Mouse (Mus musculus): ENCODE data around the gene Atoh7. TPM values are rescaled to one million over a fixed set of nuclear protein-coding genes. Genes with fewer than 3 reads are reported as not detected.

Atoh7 gene
- total and polyA plus RNA-seq, 3 experiments: not detected

DNA sequence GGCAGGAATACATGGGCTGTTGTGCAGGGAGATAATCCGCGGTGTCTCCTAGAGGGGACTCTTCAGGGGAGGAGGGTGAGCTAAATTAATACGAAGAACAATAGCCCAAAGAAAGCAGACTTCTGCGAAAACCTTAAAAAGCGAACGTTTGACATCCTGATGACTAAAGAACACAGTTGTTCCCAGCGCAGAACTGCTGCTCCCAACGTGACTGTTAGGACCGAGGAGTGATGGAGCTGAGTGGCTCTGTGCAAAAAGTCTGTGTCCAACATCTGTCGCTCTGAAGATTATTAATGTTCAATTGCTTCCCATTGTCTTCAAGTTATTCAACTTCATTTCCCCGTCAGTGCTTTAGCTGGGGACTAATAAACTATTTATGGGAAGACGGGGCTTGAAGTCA, 1.3 kb upstream of the Atoh7 start:
- DNase-seq: no peak

- peak; percentile 72 for DNase-seq
Measured at GRCm38 (mm10) chr10:63099941-63100562, 601 bp downstream of the Atoh7 start.

GRCm38 (mm10) chr10:63100657-63101056, 1.2 kb downstream of the Atoh7 start:
- DNase-seq: no peak

- no peak for DNase-seq
Measured at GRCm38 (mm10) chr10:63113027-63113604, 13.7 kb downstream of the Atoh7 start.

DNA sequence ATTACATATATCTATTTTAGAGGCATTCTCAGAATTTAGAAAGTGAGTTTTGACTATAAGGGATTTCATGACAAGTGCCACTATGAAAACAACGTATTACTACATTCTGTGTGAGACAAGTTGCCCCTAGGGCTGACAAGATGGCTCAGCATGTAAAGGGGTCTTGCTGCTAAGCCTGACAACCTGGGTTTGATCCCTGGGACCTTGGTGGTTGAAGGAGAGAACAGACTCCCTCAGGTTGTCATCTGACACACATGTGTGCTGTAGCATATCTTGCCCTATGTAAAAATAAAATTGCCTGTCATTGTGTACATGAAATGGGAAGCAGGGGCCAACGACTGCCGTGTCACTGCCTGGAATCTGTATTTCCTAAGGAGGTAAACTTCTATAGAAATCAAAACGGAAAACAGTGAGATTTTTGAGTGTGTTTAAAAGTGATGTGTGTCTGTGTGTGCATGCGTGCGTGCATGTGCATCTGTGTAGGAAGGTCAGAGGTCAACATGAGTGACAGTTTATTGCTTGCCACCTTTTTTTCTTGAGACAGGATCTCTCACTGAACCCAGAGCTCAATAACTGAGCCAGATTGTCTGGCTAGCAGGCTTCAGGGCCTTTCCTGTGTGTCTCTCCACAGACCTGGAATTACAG, 14.4 kb downstream of the Atoh7 start:
- DNase-seq: no peak

- no peak for DNase-seq
Measured at GRCm38 (mm10) chr10:63115881-63116280, 16.4 kb downstream of the Atoh7 start.

DNA sequence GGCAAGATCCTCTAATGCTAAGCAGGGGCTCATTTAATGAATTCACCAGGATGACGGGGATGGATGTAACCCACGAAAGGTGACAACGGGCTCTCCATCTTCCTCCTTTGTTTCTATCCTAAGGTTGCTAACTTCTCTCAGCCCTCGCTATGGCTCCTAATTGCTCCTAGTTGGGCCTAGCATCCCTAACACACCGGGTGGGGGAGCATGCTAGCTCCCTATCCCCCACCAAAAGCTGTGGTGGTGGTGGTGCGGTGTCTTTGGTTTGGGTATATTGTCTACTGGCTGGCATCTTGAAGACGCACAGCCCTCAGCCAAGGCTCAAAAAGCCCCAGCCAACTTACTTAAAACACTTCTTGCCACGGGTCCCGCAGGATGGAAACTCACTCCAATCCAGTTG, 16.9 kb downstream of the Atoh7 start:
- no peak for DNase-seq

GRCm38 (mm10) chr10:63117583-63117982, 18.1 kb downstream of the Atoh7 start:
- DNase-seq: no peak

DNA sequence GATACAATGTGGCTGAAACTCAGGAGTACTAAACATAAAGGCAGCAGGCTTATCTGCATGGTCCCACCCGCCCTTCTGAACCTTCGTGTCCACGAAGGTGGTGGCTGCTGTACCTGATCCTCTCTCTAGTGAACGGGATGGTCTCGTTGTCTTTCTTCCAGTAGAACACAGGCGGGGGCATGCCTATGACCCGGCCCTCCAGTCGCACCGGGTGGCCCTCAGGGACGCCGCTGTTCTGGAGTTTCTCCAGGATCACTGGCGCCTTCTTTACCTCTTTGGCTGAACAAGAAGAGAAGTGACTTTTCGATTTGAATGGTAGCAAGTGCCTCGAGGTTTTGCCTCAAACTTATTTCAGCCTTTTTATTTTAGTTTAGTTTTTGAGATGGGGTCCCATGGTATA, 20.5 kb downstream of the Atoh7 start:
- no peak for DNase-seq

- no peak for DNase-seq
Measured at GRCm38 (mm10) chr10:63121961-63122360, 22.5 kb downstream of the Atoh7 start.

GRCm38 (mm10) chr10:63122516-63122915, 23.1 kb downstream of the Atoh7 start:
- DNase-seq: peak; percentile 63

DNA sequence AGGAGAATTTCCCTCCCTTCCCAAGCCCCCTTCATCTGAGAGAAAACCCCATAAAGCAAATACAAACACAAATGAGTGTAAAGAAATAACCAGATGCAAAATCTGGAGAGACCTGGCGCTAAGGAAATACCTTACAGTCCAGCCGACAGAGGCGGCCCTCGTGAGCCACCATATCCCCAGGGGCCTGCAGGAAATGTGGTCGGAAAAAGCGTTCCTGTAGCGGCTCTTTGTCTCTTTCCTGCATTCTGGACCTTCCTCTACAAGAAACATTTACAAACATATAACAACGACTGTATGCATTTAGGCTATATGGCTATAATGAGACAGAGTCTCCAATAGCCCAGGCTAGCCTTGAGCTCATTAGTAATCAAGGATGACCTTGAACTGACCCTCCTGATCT, 23.7 kb downstream of the Atoh7 start:
- DNase-seq: no peak

DNA sequence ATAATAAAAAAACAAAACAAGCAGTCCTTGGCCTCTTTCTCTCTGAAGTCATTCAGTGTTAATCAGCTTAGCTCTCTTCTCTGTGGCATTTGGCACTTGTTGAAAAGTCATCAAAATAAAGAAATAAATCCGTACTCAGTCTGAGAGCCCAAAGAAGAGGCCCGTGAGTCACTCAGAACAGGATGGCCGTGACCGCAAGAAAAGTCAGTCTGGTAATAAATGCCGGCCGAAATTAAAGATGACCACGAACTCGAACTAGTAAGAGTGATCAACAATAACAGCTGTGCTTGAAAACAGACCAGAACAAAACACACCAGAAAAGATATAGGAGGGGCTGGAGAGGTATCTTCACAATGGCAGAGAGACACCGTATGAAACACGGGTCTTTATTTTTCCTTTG, 24.6 kb downstream of the Atoh7 start:
- DNase-seq: peak; percentile 75

GRCm38 (mm10) chr10:63125343-63125742, 25.9 kb downstream of the Atoh7 start:
- no peak for DNase-seq

- no peak for DNase-seq
Measured at GRCm38 (mm10) chr10:63126116-63126515, 26.7 kb downstream of the Atoh7 start.

GRCm38 (mm10) chr10:63127156-63127555, 27.7 kb downstream of the Atoh7 start:
- no peak for DNase-seq

DNA sequence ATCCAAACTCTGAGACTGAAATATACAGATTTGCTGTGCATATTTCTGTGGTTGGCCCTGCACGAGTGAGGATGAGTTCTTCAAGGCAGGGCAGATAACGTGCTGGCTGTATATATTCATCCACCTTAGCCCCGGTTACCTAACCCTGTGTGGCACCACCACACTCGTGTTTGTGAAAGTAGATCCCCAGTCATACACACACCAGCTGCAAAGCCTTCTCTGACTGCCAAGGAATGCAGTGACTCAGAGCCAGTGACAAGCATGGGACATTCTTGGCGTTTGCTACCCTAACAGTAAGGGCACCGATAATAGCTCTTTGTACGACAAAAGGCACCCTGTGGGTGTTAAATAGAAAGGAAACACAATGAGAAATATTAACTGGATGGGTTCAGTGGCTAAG, 28.8 kb downstream of the Atoh7 start:
- DNase-seq: peak; percentile 80

DNA sequence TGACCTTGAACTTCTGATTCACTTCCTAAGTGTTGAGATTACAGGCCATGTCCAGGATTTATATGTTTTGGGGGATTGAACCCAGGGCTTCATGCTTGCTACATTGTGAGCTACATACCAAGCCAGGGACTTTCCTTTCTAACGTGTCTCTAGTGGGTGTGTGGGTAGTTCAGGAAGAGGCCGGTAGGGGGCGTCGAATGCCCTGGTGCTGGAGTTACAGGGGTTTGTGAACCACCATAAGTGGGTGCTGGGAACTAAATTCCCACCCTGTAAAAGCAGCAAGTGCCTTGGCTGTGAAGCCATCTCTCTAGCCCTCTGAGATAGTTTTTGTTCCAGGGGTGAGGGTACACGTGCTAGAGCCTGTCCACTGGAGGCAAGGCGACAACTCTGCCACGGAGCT, 31.0 kb downstream of the Atoh7 start:
- DNase-seq: no peak

DNA sequence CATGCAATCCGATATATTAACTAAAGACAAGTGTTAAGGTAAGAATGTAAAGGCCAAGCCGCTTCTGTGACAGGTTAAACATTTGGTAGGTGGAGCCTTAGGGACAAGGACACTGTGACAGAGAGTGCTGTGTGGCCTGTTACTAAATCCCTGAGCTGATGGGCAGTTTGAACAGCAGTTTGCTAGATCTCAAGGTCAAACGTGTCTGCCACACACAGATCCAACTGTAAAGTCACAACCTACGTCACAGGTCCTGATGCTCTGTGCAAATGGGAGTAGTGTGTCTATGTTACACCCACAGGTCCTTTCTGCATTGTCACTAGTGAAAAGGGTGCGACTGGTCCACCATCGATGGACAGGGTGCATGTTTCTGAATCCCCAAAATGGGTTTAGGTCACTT, 32.9 kb downstream of the Atoh7 start:
- no peak for DNase-seq

GRCm38 (mm10) chr10:63133326-63133725, 33.9 kb downstream of the Atoh7 start:
- DNase-seq: no peak

GRCm38 (mm10) chr10:63135680-63136079, 36.2 kb downstream of the Atoh7 start:
- DNase-seq: no peak

GRCm38 (mm10) chr10:63136436-63136835, 37.0 kb downstream of the Atoh7 start:
- no peak for DNase-seq

GRCm38 (mm10) chr10:63142660-63143059, 43.2 kb downstream of the Atoh7 start:
- DNase-seq: no peak
